Mouse (Mus musculus) cerebellum, adult 2 months (tissue): Measurements from ENCODE around the gene Arntl. TPM values are rescaled to one million over a fixed set of nuclear protein-coding genes. Genes with fewer than 3 reads are reported as not detected.

Experiments used
- DNase-seq, 2 experiments: peaks; one replicate each; pipeline ENCODE4 v3.0.0; 2021
- H3K27ac ChIP-seq: fragments of 200-500 bp; 2 replicates; pipeline ENCODE4 v1.5.1; 2012; ENCODE audit warnings: low read length, control low read depth, inconsistent platforms; ENCODE audit not compliant: insufficient read depth
- H3K27me3 ChIP-seq: fragments of 200-500 bp; 2 replicates; pipeline ENCODE4 v1.6.1; 2012; ENCODE audit warnings: inconsistent platforms, mild to moderate bottlenecking, low read length, moderate library complexity; ENCODE audit not compliant: control insufficient read depth, insufficient read depth
- H3K4me1 ChIP-seq: fragments of 200-500 bp; 2 replicates; pipeline ENCODE4 v1.6.1; 2011; ENCODE audit warnings: low read length; ENCODE audit not compliant: control insufficient read depth, insufficient read depth
- H3K4me3 ChIP-seq: fragments of 200-500 bp; replicated peaks from 2 replicates; pipeline ENCODE3; 2011; ENCODE audit warnings: mild to moderate bottlenecking, low read depth, low read length, control low read depth; ENCODE audit not compliant: insufficient read depth
- CTCF ChIP-seq: fragments of 200-500 bp; IDR thresholded peaks from 2 replicates; pipeline ENCODE4 v1.5.1; 2011; ENCODE audit warnings: low read depth, mild to moderate bottlenecking, control low read depth, low read length, moderate library complexity, borderline replicate concordance; ENCODE audit not compliant: insufficient read depth
- POLR2A ChIP-seq: fragments of 200-500 bp; IDR thresholded peaks from 2 replicates; pipeline ENCODE4 v1.6.1; 2011; ENCODE audit warnings: low read length, control low read depth, borderline replicate concordance; ENCODE audit not compliant: insufficient read depth
- WGBS: fragments of 180-500 bp; shearing (Covaris S2); methylation state at CpG from one replicate; pipeline ENCODE4 v1.1.7; 2018; 5-methylcytosine and 5-hydroxymethylcytosine counted together
- polyA plus RNA-seq: library from polyadenylated mRNA; depleted of rRNA; stranded (reverse); fragments of >200 nt; gene quantifications from 2 replicates; pipeline ENCODE4 v1.2.3, GENCODE M21; 2012

Arntl gene
- polyA plus RNA-seq, 1 experiment: 28.4 TPM

- peak overlapping the region; percentile 51 for H3K27ac ChIP-seq
- H3K4me1 ChIP-seq: peaks cover 47% of the 10 kb centered on the region
- peak; percentile 97 to 98 for DNase-seq
- WGBS: 1% methylated on average over 10 of the region's 10 CpGs
- peak overlapping the region; percentile 3 for H3K4me3 ChIP-seq
- TF ChIP-seq CTCF (0 out of 2 replicates have a peak, but pooled peaks have one; percentile 7), POLR2A (no peak)
- H3K27me3 ChIP-seq: no peaks in the 10 kb centered on the region
These were observed 63.3 kb downstream of the Arntl start for GRCm38 (mm10) chr7:113270551-113270950.

GRCm38 (mm10) chr7:113270991-113271390 is 63.7 kb downstream of the Arntl start:
- no peak for TF ChIP-seq POLR2A
- no peak for TF ChIP-seq CTCF
- peak overlapping the region; percentile 51 for H3K27ac ChIP-seq
- DNase-seq: peak; percentile 53 to 62
- no peaks in the 10 kb centered on the region for H3K27me3 ChIP-seq
- H3K4me1 ChIP-seq: peaks cover 47% of the 10 kb centered on the region
- H3K4me3 ChIP-seq: peak overlapping the region; percentile 3
- 30% methylated on average over 2 of the region's 2 CpGs for WGBS

GRCm38 (mm10) chr7:113272338-113272997 is 65.2 kb downstream of the Arntl start:
- Histone ChIP-seq H3K27ac (no peak overlapping the region), H3K4me1 (peaks cover 51% of the 10 kb centered on the region), H3K4me3 (no peak overlapping the region), H3K27me3 (no peaks in the 10 kb centered on the region)
- TF ChIP-seq CTCF (no peak), POLR2A (no peak)
- peak in 1 of 2 experiments; percentile 15 for DNase-seq
- WGBS: 45% methylated on average over 5 of the region's 6 CpGs

GRCm38 (mm10) chr7:113277245-113277644 is 70.0 kb downstream of the Arntl start:
- H3K27me3 ChIP-seq: no peaks in the 10 kb centered on the region
- TF ChIP-seq POLR2A (no peak), CTCF (no peak)
- no peak overlapping the region for H3K27ac ChIP-seq
- no peak overlapping the region for H3K4me3 ChIP-seq
- WGBS: 28% methylated on average over 2 of the region's 2 CpGs
- peaks cover 23% of the 10 kb centered on the region for H3K4me1 ChIP-seq
- peak in 1 of 2 experiments; percentile 35 for DNase-seq

- no peak overlapping the region for H3K27ac ChIP-seq
- no peaks in the 10 kb centered on the region for H3K27me3 ChIP-seq
- TF ChIP-seq POLR2A (no peak), CTCF (no peak)
- 76% methylated on average over 4 of the region's 4 CpGs for WGBS
- no peak for DNase-seq
- peaks cover 10% of the 10 kb centered on the region for H3K4me1 ChIP-seq
- H3K4me3 ChIP-seq: no peak overlapping the region
These were observed 71.2 kb downstream of the Arntl start for GRCm38 (mm10) chr7:113278493-113278892.

- no peaks in the 10 kb centered on the region for H3K27me3 ChIP-seq
- 92% methylated on average over 2 of the region's 2 CpGs for WGBS
- no peak for DNase-seq
- H3K27ac ChIP-seq: no peak overlapping the region
- TF ChIP-seq CTCF: no peak
- H3K4me1 ChIP-seq: peaks cover 7% of the 10 kb centered on the region
- H3K4me3 ChIP-seq: no peak overlapping the region
These were observed 72.0 kb downstream of the Arntl start for GRCm38 (mm10) chr7:113279246-113279645.

GRCm38 (mm10) chr7:113285405-113285804 is 78.1 kb downstream of the Arntl start:
- no peaks in the 10 kb centered on the region for H3K27me3 ChIP-seq
- H3K4me3 ChIP-seq: no peak overlapping the region
- peaks cover 5% of the 10 kb centered on the region for H3K4me1 ChIP-seq
- H3K27ac ChIP-seq: no peak overlapping the region
- no peak for DNase-seq
- whole genome bisulfite sequencing: 98% methylated on average over 2 of the region's 2 CpGs
- TF ChIP-seq CTCF: no peak

GRCm38 (mm10) chr7:113289211-113289610 is 81.9 kb downstream of the Arntl start:
- WGBS: 80% methylated on average over 1 of the region's 1 CpGs
- DNase-seq: peak in 1 of 2 experiments; percentile 22
- H3K27me3 ChIP-seq: no peaks in the 10 kb centered on the region
- no peak overlapping the region for H3K4me3 ChIP-seq
- H3K27ac ChIP-seq: no peak overlapping the region
- no peak for TF ChIP-seq CTCF
- no peak for TF ChIP-seq POLR2A
- peaks cover 5% of the 10 kb centered on the region for H3K4me1 ChIP-seq
